In the genomic region with DNA sequence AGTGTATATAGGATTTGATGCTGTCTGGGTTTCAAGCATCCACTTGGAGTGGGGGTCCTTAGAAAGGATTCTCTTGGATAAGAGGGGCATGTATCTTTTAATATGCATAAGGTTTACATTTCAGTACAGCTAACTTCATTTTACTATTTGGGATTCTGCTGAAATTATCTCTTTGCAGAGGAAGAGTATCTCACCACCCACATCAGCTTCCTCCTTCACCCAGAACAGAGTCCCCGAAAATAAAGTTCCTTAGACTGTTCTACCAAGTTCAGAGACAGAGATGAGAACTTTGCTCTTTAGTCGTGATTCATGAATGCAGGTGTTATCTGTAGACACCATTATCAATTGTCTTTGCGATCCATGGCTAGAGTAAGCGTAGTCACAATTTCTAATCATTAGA, we compare ENCODE assay signal across 32 mouse cellular contexts.
"Had no signal": no experiment of that assay in that cellular context is flagged by ENCODE, and none has a peak within 500 bp of the region (broad histone marks: within the 10 kb centered on the region; RNA-seq: fewer than 3 reads in every experiment).

No protein-coding gene starts in this region.

- H3K4me1 ChIP-seq: heart, embryonic 12.5 days; heart, embryonic 13.5 days; heart, embryonic 15.5 days; hindbrain, embryonic 10.5 days; hindbrain, embryonic 12.5 days; hindbrain, embryonic 13.5 days; hindbrain, embryonic 15.5 days; intestine, embryonic 15.5 days had no signal

- DNase-seq: heart, postnatal 14 days; heart, postnatal 36 days; heart, postnatal 4 days; kidney, adult 11 months; kidney, adult 18-20 months; kidney, adult 2 months; kidney, adult 8-10 months; kidney, adult 9 months; kidney, postnatal 10 days; kidney, postnatal 14 days; kidney, postnatal 25 days; kidney, postnatal 36 days; kidney, postnatal 4 days; layer of hippocampus, adult 9-11 months; layer of hippocampus, postnatal 36 days had no signal

- H3K9me3 ChIP-seq: heart, embryonic 15.5 days; hindbrain, embryonic 13.5 days; hindbrain, embryonic 15.5 days; intestine, embryonic 15.5 days had no signal

- H3K27ac ChIP-seq: heart, embryonic 13.5 days; heart, embryonic 15.5 days; hindbrain, embryonic 10.5 days; hindbrain, embryonic 12.5 days; hindbrain, embryonic 13.5 days; hindbrain, embryonic 14.5 days; hindbrain, embryonic 15.5 days; hindbrain, postnatal 0 days; intestine, embryonic 15.5 days; kidney, embryonic 15.5 days; kidney, postnatal 0 days; layer of hippocampus, adult 2 months had no signal

- H3K27me3 ChIP-seq: heart, embryonic 12.5 days; heart, embryonic 13.5 days; heart, embryonic 15.5 days; hindbrain, embryonic 12.5 days; hindbrain, embryonic 13.5 days; hindbrain, embryonic 15.5 days; intestine, embryonic 15.5 days; kidney, embryonic 15.5 days had no signal

- ATAC-seq: hindbrain, embryonic 16.5 days; hindbrain, postnatal 0 days; inflammation-experienced regulatory T-cells, adult 6 months; intestine, embryonic 15.5 days; intestine, embryonic 16.5 days; intestine, postnatal 0 days had no signal

- H3K4me3 ChIP-seq: heart, embryonic 12.5 days; heart, embryonic 13.5 days; heart, embryonic 15.5 days; hindbrain, embryonic 10.5 days; hindbrain, embryonic 12.5 days; hindbrain, embryonic 13.5 days; hindbrain, embryonic 15.5 days; intestine, embryonic 15.5 days; kidney, embryonic 15.5 days; layer of hippocampus, adult 2 months had no signal

- H3K36me3 ChIP-seq: heart, embryonic 12.5 days; heart, embryonic 13.5 days; heart, embryonic 15.5 days; hindbrain, embryonic 10.5 days; hindbrain, embryonic 12.5 days; hindbrain, embryonic 13.5 days; hindbrain, embryonic 15.5 days; intestine, embryonic 15.5 days; kidney, embryonic 15.5 days had no signal
